Mouse (Mus musculus) A20 (cell line): ENCODE data around the gene Itgae.

Experiments used
- DNase-seq: peaks from one replicate; pipeline ENCODE4 v3.0.0-alpha.2; 2011; ENCODE audit warnings: low read depth, low spot score

Gene Itgae

DNA sequence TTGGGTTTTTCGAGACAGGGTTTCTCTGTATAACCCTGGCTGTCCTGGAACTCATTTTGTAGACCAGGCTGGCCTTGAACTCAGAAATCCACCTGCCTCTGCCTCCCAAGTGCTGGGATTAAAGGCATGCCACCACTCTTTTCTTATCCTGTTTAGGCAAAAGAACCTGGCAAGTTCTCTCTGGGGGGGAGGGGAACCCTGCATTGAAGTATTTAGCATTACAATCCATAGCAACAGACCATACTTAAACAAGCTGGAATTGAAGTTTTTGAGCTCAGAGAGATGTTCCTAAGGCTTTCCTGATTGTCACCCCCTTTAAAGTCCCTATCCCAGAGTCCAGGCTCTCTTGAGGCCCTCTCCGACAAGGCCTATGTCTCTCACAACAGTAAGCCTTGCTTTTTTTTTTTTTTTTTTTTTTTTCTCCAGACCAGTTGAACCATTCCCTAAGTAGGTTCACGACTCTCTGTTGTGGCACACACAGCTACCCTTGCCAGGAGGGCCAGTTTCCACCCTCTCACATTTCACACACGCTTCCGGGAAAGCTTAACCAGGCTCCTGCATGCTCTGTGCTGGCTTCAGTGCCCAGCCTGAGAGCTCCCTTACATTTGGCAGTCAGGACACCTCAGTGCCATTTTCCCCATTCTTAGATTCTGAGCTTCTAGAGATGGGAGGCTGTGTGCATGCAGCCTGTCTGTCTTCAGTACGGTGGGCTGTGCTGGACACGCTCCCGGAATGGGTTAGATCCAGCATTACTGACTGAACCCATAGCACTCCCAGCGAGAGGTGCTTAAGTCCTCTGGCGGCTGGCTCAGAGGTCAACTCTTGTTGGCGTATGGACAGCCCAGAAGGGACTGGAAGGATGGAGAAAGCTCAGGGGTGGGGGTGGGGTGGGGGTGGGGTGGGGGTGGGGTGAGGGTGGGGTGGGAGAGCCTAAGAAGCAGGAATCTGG, 55.9 kb downstream of the Itgae start:
- DNase-seq: no peak

DNA sequence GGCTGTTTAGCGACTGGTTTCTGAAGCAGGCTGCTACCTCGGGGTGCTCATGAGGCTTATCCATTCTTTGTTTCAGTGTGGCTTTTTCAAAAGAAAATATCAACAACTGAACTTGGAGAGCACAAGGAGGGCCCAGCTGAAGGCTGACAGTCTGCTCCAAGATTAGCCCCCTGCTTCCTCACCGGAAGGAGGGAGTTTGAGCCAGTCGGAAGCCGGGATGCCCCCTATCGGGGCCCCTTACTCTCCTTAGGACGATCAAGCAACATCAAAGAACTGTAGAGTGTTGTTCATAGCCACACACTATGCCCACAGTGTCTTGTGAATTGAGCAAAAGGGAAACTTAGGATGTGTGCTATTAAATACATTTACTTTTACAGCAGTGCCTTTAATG, 56.6 kb downstream of the Itgae start:
- DNase-seq: no peak

DNA sequence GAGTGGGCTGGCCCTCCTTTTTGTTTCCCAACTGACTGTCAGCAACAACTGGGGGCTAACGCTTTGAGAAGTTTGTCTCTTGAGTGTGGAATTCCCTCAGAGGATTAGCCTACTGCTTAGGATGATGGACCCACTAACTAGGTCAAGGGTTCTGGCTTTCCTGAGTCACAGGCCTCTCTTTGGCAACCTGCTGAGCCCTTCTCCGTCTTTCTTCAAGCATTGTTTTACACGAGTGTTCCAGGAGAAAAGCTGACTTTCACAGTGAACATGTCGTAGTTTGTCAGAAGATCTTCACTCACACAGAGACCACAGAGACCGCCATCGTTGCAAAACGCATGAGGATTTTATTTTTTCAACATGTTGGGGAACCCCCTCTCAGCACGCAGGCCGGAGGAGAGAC, 57.8 kb downstream of the Itgae start:
- no peak for DNase-seq

DNA sequence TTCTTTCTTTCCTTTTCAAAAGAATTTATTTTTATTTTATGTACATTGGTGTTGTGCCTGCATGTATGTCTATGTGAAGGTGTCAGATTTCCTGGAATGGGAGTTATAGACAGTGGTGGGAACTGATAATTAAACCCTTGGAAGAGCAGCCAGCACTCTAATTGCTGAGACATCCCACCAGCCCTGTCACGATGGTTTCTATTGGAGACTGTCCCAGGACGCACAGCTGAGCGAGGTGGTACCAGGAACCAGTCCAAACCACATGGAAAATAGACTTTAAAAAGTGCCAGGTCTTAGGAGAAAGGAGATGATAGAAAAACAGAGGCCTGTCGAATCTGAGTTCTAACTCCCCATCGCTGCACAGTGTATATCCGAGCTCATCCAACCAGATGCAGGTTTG, 64.7 kb downstream of the Itgae start:
- DNase-seq: no peak

DNA sequence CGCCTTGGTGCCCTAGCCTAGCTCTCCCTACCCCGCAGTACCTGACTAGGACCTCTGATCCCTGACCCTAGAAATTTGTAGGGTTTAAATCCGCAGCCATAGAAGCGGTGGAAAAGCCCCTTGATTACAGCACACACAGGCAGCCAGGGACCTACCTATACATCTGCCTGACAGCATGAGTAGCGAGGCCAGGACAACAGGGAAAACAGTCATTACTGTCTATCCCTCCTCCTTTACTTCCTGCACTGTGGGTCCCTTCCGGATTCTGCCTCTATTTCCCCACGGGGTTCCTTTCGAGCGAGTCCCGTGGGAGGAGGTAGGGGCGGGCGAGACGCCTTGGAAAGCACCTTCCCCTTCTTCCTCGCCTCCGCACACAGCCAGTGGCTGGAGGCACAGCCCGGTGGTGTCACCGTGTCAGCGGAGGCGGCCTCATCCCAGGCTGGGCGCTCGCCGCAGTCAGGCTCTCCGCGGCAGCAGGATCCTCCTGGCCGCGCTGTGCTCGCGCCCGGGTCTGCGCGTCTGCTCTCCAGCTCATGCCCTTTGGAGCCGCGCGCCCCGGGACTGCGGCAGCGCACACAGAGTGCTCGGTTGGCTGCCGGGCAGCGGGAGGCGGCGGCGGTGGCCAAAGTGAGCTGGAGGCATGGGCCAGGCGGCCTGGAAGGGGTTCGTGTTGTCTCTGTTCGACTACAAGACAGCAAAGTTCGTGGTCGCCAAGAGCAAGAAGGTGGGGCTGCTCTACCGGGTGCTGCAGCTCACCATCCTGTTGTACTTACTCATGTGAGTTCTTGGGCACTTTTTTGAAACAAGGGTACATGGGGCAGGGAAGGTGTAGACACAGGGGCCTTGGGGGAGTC, 69.8 kb downstream of the Itgae start, which contains the start of gene P2rx5:
P2rx5 (plus strand) TSS at position 465 of the 854 bp plus-strand sequence.
- no peak for DNase-seq

DNA sequence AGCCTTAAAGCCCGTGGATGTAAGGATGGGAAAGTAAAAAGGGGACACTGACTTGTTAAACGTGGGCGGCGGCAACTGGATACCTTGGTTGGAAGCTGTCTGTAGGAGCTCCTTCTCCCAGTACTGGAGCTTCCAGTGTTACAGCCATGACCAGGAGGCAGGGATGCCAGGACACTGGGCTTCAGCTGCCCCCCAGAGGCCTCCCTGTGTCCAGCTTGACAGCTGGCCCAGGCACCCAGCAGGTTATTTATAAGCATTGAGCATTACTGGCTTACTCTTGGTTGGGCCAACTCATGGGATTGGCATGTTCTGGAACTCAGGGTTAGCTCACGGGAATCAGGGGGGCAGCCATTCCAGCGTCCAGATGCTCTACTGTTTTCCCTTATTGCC, 70.4 kb downstream of the Itgae start:
- DNase-seq: no peak

DNA sequence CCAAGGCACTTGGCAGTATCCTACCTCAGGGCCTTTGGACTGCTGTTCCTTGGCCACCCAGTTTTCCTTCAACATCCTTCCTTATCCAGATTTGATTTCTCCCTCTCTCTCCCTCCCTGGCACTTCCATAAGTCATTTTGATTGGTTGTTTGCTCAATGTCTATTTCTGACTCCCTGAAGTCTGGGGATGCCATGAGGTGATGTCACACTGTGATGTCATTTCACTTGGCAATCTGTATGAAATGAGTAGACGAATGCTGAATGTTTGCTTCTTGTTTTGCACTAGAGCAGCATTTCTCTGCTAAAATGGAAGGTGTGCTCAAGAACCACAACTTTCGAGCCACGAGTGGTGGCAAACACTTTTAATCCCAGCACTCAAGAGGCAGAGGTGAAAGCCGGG, 71.2 kb downstream of the Itgae start:
- no peak for DNase-seq

DNA sequence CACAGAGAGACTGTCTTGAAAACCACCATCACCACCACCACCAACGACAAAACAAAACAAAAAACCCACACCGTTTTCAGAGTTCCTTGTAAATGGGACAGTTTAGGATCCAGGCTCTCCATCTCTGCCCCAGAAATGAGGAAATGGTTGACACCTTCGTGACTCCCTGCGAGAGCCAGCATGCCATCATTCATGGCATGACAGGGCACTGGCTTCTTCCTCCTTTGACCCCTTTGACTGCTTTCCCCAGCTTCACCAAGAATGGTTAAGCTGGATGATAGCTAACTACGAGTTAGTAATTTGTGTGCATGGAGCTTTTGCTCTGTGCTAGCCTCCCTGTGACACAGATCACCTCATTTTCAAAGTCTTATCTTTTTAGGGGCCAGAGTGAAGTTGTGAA, 71.9 kb downstream of the Itgae start:
- no peak for DNase-seq

DNA sequence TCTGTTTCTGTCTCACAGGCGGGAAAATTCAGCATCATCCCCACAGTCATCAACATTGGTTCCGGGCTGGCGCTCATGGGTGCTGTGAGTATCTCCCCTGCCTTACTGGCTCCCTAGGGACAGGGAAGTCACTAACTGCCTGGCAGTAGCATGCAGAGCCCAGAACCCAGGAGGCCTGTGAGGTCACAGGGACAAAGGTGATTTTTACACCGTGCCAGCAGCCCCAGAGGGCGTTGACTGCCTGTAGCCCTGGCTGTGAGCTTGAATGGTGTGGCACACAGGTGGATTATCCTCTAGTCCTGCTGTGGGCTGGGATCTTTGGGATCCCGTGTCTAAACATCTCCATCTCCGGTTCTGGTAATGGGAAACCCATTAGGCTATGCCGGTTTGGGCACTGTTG, 77.7 kb downstream of the Itgae start:
- DNase-seq: no peak

DNA sequence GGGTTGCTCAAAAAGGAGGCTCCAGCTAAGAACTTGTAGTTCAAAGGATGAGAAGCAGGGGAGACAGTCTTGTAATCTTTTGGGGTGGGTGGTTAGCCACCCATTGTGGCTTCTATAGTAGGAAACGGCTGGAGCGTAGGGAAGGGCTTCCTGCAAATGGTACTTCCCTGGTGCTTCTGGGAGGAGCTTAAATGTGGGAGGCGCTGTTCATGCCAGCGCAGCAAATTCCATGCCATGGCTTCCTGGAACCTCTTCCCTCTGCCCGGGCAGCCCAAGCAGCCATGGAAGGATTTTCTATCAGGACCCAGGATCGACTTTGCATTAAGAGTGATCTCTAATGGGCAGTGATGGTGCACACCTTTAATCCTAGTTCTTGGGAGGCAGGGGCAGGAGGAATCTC, 78.2 kb downstream of the Itgae start:
- no peak for DNase-seq

DNA sequence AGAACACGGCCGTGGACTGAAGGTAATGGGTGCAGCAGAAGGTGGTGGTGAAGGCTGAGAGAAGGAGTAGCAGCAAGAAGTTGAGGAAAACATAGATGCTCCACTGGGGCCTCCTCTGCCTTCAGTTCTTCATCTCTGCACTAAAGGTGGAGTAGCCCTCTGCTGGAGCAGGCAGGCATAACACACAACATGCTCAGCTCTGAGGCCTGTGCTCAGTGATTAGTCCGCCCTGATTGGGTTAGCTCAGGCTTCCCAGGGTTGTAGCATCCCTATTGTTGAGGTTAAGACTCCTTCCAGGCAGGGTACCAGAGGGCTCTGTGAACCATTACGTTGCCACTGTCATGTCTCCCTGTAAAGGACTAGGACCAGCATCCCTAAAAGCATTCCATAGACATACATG, 78.8 kb downstream of the Itgae start:
- peak; percentile 64 for DNase-seq

DNA sequence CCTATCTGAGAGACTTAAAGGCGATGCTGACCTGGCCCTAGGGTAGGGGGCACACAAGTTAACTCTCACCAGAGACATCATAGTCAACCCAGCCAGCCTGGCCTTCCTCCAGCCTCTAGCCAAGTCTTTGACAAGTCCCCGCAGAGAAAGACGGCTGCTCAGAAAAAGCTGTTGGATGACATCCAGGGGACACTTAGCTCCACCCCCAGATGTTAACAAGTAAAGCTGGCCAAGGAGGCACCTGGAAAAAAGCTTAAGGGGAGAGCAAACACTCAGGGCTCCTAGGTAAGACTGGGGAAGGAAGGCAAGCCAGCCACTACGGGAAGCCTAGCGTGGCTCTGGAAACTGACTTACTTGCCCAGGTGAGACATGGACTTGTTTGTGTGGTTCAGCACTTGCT, 81.8 kb downstream of the Itgae start:
- no peak for DNase-seq

DNA sequence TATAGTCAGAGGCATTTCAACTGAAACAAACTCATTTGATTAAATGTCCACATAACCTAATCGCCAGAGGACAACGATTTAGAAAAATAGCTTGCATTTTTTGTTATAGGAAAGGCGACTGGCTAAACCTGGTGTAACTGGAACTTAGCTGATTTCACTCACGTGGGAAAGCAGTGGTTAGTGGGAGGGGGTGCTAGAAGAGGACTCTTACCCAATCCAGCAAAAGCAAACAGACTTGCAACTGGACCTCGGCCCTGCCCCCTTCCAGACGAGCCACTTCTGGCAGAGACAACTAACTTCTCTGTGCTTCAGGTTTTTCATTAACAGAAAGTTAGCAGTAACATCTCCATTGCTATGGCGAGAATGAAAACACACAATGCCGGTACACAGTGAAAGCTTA, 85.2 kb downstream of the Itgae start:
- no peak for DNase-seq

DNA sequence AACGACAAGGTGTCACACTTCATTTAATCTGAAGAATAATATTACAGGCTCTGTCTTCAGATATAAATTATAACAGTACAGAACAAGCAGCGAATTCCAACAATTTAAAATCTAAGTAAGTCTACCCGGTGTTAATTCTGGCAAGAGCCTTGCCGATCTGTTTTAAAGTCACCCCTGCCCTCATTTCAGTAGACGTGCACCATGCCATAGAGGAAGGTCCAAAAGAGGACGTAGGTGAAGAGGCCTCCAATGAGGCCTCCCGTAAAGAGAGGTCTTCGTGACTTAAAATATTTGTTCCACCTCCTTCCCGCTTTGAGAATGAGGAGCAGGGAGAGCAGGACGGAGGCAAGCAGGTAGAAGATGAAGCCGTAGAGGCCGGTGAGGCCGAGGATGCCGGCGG, 85.8 kb downstream of the Itgae start:
- no peak for DNase-seq

DNA sequence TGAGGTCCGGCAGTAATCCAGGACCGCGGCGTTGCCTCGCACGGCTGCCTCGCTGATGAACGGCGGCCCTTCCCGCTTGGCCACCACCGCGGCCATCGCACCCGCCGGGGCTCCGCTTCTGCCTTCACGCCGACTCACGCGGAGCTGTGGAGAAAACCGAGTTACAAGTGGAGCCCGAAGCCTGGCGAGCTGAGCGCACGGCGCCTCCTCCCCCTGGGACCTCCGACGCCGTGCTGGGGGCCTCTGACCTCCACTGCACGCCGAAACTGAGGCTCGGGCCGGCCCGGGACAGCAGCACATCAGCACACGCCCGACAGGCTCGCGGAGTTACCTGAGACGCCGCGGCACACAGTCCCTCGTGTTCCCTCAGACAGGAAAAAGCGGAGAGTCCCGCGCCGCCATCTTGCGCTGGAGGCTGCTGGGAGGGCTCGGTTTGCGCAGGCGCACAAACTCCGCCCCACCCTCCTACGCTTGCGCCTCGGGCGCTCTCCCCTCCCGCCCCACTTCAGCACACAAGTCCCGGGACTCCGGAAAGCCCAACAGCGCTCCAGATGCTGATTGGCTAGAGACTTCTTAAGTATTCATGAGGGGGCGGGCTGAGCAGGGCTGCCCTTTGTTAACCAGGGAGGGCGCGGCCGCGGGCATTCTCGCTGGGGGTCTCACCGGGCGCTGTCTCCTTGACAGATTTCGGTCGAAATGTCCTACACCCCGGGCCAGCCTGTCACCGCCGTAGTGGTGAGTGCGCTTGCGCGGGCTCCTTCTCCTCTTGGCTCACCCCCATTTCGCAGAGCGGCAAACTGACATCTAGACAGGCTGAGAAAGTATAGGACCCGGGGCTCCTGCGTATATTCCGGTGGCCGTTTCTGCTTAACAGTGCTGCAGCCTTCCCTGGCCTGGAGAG, 86.5 kb downstream of the Itgae start, which contains the start of the genes Emc6 and Tax1bp3:
Emc6 (minus strand) TSS at position 430 of the 901 bp plus-strand sequence.
Tax1bp3 (plus strand) TSS at position 476 of the 901 bp plus-strand sequence.
- peak; percentile 97 for DNase-seq

DNA sequence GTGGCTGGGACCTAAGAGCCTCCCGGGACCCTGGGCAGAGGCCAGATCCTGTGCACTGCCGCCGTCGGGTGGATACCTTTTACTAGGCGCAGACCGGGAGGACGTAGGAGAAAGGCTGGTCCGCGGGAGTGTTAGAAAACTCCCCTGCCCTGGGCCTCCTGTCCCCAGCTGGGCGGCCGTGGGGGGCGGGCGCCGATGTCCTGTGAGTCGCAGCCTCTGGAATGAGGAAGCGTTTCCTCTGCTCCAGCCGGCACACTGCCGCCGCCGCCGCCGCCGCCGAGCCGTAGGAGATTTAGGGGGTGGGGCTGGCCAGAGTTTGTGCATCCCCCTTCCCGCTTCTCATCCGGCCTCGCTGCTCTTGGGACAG, 87.1 kb downstream of the Itgae start:
- DNase-seq: no peak

DNA sequence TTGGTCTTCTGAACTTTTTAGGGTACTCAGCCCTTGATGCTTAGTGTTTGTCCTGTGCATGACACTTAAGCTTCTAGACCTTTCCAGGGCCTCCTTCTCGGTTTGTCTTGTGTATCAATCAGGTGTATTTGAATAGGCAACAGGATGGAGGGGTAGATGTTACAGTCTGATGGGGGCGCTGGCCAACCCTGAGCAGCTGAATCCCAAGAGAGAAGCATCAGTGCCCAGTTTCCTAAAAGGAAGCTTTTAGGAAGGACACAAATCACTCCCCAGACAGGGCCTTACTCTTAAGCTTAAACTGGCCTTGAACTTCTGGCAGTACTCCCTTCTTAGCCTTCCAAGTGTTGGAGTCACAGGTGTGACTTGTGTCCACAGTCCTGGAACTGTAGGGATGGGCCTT, 87.5 kb downstream of the Itgae start:
- no peak for DNase-seq

DNA sequence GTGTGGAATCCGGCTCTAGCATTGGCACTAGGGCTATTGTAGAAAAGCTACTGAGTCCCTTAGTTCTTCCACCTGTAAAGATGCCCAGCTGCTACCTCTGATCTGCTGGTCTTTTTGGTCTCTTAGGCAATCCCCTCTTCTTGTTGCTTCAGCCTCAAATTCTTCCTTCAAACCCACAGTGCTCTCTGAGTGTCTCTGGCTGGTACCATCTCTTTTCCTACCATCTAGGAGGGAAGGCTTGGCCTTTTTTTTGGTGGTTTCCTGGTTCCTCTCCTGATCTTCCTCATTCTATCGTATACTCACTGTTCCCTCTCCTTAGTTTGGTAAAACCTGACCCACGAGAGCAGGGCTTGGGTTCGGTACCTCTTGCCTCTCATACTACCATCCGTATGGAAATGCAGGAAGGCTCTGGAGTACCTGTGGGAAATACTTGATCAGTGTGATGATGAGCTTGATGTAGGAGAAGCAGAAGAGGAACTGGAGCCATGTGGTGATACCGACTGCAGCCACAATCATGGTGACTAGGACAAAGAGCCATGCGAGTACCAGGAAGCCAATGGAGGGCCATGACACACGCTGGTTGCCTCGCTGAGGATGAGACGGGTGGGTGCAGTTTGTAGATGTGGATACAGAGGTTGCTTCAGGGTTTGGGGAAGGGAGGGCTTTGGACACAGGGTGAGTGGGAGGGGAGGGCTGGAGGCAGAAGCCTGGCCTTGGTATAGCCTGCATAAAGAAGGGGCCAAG, 95.7 kb downstream of the Itgae start:
- DNase-seq: no peak

DNA sequence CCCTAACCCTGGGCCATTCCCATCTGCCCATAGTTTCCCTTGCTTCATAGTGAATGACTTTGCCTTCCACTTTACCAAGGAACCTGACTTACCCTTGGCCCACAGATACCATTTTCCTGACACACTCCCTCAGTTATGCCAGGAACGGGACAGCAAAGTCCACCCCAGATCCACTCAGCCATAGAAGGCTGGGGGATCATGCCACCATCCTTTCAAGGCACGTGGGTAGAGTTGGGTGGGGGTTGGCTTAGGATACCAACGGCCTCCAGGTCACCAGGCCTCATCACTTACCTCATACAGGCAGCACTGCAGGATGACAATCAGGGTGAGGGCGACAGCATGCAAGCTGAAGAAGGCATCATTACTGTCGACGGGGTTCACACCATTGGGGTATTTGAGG, 96.8 kb downstream of the Itgae start:
- DNase-seq: no peak

DNA sequence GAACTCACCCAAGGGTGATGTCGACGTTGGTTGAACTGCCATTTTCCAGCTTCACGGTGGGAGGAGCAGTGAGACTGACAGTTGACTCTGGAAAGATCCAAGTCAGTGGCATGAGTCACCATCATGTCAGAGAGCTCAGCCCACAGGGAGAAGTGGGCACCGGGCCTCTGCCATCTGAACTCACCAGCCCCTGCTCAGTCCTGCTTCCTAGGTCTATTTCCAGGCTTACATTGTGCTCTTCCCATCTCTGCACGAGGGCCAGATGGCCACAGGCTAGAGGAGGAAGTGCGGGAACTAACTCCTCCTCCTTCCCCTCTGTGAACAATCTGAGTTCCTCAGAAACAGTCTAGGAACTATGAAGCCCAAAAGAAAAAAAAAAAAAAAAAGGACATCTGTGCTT, 102.7 kb downstream of the Itgae start:
- no peak for DNase-seq

DNA sequence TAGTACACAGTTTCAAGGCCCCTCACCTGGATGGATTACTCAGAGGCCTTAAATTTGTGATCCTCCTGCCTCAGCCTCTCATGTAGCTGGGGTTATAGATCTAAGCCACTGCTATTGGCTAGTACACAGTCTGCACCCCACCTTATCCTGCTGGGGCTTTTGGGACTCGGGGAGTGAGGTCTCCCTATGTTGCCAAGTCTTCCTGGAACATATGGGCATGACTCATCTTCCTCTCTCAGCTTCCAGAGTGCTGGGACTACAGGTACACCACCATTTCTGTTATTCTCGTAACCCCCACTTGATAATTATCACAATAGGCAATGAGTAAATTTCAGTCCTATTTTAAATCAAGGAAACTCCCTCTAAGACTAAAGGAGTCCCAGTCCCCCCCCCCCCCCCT, 104.1 kb downstream of the Itgae start:
- no peak for DNase-seq
